Mouse (Mus musculus): ENCODE data around the gene Mast1.

Gene Mast1

DNA sequence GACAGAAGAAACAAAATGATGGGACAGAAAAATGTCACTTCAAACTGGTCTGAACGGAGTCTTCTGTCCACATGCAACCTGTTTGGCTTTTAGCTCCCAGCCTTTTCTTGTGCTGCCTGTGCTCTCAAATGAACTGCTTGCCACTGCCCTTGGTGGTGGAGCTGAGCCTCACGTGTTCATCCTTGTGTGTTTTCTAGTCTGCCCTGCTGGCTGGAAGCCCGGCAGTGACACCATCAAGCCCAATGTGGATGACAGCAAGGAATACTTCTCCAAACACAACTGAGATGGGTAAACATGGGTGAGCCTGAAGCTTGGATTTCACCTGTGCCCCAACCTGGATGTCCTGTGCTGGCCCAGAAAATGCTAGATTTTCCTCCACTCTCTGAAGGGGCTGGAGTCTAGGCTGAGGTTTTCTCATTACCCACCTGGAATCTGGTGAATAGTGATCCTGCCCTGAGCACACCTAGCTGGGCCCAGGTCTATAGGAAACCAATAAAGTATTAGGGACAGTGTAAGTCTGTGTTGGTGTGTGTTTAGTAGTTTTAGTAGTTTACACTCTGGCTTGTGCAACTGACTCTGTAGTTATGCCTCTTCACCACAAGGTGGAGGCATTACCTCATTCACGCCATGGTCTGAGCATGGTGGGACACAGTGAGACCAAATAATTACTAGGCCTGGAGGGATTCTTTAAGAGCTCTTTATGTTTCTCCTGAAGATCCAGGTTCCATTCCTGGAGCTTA lies 36.8 kb upstream of the Mast1 start:
- DNase-seq (ENCODE audit: extremely low read depth, low read depth, low spot score): no peak

DNA sequence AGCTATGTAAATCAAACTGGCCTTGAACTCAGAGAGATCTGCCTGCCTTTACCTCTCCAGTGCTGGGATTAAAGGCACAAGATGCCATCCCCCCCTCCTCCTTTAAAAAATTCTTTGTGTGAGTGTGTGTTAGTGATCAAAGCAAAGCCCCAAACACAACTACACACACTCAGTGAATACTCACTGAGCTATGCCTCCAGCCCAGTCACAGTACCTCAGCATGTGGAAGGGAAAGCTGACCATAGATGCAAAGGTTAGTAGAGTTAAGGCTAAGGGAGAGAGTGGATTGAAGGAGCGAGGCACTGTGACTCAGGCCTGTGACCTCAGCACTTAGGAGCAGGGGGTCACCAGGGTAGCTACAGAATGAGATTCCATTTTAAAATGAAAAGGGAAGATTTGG lies 35.9 kb upstream of the Mast1 start:
- DNase-seq (ENCODE audit: extremely low read depth, low read depth, low spot score): no peak

DNA sequence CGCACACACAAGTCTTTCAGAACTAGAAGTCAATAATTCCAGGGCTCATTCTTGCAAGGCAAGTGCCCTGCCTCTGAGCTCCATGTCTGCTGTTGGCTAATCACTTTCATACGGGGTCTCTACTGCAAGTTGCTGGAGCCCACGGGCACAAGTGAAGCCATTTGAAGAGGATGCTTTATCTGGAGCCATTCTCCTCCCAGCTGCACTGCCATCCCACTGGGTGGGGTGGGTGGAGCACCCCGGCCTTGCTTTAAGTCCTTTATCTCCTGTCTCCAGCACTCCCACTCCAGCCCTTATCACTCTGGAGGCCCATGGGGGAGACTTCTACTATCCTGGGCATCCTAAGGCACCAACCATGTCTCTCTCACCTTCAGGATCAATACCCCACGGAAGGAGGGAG lies 33.8 kb upstream of the Mast1 start:
- DNase-seq (ENCODE audit: extremely low read depth, low read depth, low spot score): no peak

DNA sequence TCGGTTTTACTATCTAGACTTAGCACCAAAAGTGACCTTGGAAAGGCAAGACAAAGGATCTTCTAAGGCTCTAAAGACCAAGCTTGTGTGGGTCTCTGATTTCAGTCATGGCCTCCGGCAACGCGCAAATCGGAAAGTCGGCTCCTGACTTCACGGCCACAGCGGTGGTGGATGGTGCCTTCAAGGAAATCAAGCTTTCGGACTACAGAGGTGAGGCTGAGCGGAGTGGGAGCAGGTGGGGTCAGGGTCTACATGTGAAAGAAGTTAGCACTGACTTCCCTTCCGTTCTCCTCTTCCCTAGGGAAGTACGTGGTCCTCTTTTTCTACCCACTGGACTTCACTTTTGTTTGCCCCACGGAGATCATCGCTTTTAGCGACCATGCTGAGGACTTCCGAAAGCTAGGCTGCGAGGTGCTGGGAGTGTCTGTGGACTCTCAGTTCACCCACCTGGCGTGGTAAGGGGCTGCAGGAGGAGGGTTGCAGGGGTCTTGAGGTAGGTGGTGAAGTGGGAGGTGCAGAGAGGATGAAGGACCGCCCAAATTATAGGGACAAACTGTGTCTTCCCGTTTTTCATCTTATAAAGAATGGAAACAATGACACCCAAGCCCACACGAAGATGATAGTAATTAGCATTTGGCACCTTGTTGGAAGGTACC lies 33.1 kb upstream of the Mast1 start:
- no peak for DNase-seq (ENCODE audit: extremely low read depth, low read depth, low spot score)

DNA sequence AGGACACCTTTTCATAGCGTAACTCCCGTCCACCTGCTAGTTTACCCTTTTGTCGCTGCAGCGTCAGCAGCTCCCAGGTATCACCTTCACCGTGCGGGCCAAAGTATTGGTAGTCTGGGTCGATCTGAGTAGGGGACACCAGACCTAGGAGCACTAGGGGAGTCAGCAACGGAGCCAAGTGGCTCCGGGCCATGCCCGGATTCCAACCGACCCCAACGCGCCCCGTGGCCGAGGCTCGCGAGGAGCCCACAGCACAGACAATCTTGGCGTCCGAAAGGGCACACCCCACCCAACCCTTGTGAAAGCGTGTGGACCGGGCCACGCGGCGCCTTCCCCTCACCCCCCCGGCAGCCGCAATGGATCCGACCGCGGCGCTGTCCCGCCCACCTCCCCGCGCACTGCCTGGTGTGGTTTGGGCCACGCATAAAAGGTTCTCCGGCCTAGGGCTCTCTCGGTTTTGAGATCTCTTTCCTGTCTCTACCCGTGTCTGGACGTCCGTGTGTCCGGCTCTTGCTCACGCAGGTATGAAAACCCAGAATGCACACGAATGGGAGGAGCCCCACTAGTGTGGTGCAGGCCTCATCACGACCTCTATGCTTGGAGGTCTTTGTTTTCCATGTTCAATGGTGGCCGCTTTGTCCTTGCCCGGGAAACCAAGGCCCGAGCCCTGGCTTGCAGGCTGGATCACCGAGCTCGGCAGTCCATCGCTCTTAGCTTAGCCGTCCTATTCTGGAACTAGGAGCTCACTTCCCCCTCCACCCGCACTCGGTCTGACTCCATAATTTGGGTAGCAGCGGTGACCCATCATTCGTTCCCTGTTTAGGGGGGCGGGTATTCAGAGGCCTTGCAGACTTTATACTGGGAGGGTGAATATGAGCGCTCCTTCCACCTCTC lies 32.3 kb upstream of the Mast1 start, which contains the start of the genes Gm49661, Prdx2 and Rnaseh2a:
Gm49661 (minus strand) TSS at position 193 of the 894 bp plus-strand sequence.
Prdx2 (plus strand) TSS at position 347 of the 894 bp plus-strand sequence.
Rnaseh2a (minus strand) TSS at position 527 of the 894 bp plus-strand sequence.
- no peak for DNase-seq (ENCODE audit: extremely low read depth, low read depth, low spot score)

DNA sequence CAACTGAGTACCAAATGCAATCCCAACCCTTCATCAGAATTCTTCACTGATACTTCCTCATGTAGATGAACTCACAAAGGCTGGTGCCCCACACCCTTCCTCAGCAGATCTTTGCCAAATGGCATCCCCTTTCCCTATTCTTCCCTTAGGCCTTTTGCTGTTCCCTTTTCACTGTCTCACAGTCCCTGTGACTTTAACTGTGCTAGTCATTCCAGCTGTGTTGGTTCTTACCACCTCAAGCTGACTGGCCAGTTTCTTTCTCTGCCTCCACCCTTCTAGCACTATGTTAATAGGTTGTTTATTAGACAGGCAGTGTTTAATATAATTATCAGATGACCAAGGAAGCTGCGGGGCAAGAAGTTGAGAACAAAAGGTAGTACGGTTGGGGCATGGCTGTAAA lies 31.5 kb upstream of the Mast1 start:
- DNase-seq (ENCODE audit: extremely low read depth, low read depth, low spot score): no peak

DNA sequence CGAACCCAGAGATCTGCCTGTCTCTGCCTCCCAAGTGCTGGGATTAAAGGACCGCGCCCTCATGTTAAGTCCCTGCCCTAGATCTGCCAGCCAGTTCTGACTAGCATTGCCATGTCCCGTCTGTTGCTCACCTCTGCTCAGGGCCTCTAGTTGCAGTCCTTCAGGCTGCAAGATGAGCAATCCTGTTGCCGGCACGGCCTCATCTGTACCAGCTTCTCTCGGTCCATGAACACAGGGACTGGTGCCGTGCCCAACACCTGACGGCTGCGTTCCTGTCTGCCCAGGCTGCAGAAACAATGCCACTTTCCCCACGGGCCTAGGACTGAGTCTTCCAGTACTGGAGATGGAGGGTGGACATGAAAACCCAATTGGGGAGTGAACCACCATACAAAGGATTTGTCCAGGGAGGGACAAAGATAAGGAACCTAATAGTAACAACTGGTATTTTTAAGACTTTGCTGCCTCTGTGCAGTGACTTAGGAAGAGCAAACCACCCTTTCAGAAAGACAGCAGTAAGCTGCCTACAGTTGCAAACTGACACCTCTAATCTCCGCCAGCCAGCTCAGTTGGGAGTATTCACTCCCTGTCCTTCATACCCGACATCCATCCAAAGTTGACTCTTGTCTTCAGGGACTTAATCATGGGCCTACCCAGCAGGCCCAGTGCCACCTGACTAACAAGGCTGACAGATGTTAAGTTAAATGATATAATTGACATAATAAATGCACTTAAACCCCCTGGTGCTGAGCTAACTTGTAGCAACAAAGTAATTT lies 30.6 kb upstream of the Mast1 start:
- DNase-seq (ENCODE audit: extremely low read depth, low read depth, low spot score): no peak

DNA sequence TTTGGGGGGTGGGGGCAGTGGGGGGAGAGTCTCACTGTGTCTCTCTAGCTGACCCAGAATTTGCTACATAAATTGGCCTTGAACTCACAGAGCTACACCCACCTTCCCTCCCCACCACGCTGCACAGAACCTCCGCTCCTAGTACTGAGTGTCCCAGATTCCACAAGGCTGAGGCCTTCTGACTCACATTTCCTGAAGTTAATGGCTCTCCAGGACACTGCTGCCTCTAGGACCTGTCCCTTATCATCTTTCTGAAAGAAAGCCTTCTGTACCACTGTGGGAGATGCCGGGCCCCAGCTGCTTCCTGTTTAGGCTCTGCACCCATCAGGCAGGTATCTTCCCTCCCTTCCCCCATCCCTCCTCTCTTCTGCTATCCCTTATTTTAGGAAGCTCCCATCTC lies 29.4 kb upstream of the Mast1 start:
- DNase-seq (ENCODE audit: extremely low read depth, low read depth, low spot score): no peak

DNA sequence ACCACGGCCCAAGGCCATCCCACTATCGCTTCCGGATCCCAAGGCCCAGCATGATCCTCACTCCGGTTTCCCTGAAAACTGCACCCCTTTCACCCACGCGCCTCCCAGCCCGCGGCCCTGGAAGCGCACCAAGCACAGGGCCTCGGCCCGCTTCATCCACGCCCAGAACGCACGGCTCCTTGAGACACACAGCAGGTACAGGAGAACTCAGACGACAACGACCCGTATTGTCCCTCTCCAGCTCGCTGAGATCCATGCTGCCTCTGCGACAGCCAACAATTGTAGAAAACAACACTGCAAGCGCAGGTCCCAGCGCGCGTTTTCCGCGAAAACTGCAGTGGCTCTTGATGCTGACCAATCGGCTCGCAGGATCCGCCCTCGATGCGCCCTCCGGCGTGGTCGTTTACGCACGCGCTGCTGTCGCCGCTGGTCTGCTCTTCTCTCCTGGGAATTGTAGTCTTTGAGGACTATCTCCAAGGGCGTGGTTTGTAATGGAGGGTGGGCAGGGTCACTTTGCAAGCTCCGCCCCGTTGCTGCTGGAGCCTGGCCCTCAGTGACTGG lies 28.7 kb upstream of the Mast1 start:
- peak; percentile 92 for DNase-seq (ENCODE audit: extremely low read depth, low read depth, low spot score)

DNA sequence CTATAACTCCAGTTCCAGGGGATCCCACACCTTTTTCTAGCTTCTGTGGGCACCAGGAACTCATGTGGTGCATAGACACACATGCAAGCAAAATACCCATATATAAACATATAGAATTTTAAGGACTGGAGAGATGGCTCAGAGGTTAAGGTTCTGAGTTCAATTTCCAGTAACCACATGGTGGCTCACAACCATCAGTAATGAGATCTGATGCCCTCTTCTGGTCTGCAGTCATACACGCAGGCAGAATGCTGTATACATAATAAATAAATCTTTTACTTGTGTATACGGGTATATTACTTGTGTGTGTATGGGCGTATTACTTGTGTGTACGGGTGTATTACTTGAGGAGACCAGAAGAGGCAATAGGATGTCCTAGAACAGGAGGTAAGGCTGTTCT lies 26.8 kb upstream of the Mast1 start:
- no peak for DNase-seq (ENCODE audit: extremely low read depth, low read depth, low spot score)

DNA sequence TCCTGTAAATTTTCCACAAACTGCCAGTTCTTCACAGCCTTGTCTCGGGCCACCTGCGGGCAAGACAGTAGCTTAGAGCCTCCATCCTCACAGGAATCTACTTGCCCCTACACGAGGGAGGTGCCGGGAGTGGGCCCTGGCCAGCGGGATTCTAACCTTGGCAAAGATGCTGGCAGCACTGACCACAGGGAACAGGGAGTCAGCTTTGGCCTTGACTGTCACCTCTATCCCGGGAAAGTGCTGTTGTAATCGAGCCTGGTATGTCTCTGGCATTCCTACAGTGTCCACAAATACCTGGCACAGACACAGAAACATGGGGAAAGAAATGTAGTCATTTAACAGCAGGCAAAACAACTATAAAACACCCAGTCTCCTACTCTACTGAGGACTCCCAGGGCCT lies 22.7 kb upstream of the Mast1 start:
- no peak for DNase-seq (ENCODE audit: extremely low read depth, low read depth, low spot score)

DNA sequence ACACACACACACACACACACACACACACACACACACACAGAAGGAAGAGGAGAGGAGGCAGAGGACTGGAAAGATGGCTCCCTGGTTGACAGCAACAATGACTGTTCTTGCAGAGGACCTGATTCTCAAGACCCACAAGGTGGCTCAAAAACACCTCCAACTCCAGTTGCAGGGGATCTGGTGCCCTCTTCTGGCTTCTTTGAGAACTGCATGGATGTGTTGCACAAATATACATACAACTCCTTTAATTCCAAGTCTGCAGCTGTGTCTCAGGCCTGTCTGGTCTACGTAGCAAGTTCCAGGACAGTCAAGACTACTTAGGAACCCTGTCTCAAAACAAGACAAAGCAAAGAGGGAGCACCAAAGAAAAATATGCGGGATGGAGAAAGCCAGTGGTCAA lies 19.6 kb upstream of the Mast1 start:
- DNase-seq (ENCODE audit: extremely low read depth, low read depth, low spot score): no peak

DNA sequence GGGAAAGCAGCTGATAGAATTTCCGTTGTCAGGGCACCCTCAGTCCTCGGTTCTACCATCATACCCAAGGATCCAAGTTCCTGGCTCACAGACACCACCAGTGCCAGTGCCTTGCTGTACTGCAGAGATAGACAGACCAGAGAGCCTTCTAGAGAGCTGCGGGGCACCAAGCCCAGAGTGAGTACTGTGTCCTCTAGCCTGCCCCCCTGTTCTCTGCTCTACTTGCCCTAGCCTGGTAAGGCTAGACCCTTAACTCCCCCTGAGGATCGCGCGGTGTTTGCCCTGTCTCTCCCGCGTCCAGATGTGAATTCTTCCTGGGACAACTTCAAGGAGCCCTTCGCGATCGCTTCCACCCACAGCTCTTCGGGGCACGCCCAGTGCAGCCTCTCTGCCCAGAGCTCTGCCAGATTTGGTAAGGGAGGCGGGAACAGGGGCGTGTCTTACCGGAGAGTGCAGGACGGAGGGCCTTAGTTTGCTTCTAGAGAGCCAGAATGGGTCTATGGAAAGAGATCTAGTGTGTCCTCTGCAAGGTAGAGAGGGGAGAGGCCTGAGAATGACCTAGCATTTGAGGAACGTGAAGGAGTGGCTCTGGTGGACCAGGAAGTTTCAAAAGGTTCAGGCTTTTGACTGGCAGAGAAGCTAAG lies 15.6 kb upstream of the Mast1 start:
- DNase-seq (ENCODE audit: extremely low read depth, low read depth, low spot score): no peak

DNA sequence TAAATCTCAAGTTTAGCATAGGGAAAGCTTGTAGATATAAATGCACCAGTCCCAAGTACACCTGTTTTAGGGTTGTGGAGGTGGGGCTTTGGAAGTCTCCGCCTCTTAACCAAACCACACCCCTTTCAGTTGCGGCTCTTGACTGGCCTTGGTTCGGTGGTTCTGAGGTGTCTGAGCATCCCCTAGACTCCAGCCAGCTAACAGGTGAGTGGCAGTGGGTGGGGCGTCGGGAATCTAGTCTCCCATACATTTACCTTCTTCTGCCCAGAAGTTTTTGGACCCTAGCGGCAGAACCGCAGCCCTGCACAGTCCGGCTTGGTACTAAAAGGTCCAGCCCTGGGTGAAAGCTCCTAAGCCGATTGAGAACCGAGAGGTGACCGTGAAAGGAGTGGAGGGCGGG lies 12.6 kb upstream of the Mast1 start:
- no peak for DNase-seq (ENCODE audit: extremely low read depth, low read depth, low spot score)

DNA sequence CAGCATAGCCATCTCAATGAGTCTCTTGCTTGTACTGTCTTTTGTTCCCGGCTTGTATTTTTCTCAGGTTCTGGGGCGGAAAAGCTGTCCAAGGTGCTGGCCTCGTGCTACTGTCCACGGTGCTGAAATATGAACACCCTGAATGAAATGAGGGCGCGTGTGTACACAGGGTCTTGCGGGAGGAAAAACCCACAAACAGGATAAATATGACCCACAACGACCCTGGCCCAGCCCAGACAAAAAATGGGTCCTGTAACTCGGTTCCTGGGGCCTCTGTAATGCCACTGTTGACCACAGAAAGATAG lies 10.0 kb upstream of the Mast1 start:
- no peak for DNase-seq (ENCODE audit: extremely low read depth, low read depth, low spot score)

DNA sequence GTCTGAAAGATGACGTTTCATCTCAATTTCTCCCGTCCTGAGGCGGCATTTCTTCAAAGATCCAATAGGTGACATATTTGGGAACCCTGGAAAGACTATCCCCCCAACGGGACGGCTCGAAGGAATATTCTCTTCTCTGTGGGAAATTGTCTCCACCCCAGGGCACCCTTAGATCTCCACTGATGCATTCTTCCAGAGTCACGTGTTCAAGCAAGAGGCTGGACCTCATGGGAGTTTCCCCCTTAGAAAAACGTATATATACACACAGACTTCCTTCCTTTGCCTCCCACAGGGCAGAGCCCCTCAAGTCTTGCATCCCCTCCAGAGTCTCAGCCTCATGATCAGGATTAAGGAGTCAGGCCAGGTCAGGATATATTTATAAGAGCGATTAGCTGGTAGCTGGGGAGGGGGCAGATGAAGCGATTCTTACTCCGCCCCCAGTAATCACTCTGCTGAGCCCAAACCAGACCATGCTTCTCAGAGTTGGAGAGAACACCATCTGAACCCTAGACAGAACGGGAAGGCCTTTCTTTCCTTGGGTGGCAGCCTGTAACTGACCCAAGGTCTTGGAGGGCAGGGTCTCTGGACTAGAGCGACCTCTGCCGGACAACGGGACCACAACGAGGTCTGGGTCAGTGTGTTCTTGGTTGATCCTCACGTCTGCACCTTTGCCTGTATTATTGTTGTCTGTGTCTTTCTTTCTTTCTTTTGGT lies 9.5 kb upstream of the Mast1 start, which contains the start of gene Rtbdn:
Rtbdn (plus strand) TSS at position 464 of the 713 bp plus-strand sequence.
- DNase-seq (ENCODE audit: extremely low read depth, low read depth, low spot score): no peak

DNA sequence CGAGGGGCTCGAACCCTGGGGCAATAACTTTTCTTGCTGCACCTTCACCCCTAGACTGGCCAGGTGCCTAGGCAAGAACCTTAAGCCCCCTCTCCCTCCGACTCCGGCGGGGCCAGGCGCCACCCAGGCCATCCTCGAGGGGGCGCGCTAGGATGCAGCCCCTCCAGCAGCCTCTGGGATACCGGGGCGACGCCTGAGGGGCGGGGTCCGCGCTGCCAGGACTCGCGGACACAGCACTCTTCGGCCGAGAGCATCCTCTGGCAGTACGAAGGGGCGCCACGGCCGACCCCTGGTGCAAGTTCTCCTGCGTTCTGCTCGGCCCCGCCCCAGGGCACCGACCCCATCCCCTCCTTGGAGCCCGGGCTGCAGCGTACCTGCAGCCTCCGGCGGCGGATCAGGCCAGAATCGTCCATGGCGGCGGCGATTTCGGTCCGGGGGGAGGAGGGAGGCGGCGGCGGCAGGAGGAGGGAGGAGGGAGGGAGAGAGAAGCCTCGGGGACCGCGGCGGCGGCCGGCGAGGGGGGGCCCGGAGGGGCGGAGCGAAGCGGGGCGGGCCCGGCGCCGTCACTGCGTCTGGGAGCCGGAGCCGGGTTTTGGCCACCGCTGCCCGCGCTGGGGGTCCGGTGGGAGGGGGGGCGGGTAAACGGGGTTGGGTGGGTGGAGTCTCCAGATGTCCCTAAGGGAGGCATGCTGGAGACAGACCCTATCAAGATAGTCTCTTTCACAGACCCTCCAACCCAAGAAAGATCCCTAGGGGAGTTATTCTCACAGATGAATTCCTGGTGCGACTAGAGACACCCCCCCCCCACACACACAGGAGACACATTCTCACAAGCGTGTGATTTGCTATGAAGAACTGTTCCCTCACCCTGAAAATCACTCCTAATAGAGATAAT lies 8.7 kb upstream of the Mast1 start:
- DNase-seq (ENCODE audit: extremely low read depth, low read depth, low spot score): no peak

DNA sequence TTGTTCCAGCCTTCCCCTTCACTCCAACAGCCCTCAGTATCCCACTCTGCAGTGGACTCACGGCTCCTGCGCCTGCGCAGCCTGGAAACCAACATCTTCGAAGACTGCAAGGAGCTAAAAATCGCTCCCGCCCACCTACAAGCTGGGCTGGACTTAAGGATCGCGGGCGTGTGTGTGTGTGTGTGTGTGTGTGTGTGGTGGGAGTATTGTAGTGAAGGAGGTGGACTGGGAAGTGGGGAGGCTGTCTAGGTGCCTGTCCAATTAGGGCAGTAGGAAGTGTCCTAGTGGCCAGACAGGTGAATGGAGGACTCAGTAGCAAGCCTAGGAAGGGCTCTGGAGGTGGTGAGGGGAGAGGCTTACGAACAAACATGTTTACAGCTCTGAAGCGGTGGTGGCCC lies 8.1 kb upstream of the Mast1 start:
- DNase-seq (ENCODE audit: extremely low read depth, low read depth, low spot score): no peak
